Mouse (Mus musculus): ENCODE data around the gene Tpra1.

Gene Tpra1

DNA sequence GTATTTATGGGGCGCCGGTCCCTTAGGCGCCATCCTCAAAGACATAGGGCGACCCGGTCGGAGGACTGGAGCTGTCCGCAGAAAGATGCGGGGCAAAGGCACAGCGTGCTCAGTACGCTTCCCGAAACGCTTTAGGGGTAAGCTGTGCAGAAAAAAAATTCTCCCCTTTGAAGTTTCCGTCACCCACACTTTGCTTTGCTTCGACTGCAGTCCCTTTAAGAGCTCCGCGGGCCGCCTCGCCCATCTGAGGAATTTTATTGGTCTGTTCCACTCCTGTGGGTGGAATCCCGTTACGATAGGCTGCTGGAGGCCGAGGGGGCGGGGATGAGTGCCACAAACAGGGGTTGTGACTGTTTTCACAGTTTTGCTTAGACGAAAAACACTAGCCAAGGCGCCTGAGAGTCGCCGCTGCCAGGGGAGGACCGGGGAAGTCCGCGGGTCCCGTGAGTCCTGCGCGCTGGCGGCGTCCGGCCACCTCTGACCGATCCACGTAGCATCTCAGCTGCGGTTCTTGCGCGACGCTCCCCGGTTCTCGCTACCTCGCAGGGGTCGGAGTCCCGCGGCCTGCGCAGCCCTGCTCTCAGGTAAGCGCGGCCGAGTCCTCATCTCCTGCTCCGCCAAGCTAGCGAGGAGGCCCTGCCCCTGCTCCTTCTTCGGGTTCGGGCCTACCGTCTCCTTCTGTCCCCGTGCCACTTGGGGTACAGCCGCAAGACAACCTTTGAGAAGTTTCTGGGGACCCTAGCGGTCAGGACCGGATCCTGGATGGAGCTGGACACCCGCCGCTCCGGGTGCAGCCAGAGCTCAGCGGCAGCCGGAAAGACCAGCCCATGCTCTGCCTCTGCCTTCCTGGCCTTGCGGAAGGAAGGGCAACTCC is at the start of gene Tpra1:
TSS of gene Tpra1 (plus strand) at position 305 of the 874 bp plus-strand sequence.
- DNase-seq (ENCODE audit: low read depth in 2 of 2, low spot score in 2 of 2) = peak; percentile 90 to 93

DNA sequence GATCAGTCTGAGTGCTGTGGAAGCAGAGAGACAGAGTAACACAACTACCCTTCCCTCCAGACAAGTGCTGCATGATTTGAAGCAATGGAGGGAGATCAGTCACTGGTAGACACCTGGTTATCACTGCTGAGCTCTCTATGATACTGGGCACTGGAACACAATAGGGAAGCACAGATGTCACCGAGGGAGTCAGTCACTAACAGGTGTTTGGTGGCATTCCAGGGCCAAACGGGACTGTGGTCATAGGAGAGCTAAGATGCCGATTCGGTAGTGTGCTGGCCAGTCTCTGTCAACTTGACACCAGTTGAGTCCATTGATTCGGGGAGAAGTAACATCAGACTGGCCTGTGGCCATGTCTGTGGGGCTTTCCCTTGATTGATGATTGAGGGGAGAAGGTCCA is 47.5 kb upstream of the Tpra1 start:
- no peak for DNase-seq (ENCODE audit: low read depth in 2 of 2, low spot score in 2 of 2)

DNA sequence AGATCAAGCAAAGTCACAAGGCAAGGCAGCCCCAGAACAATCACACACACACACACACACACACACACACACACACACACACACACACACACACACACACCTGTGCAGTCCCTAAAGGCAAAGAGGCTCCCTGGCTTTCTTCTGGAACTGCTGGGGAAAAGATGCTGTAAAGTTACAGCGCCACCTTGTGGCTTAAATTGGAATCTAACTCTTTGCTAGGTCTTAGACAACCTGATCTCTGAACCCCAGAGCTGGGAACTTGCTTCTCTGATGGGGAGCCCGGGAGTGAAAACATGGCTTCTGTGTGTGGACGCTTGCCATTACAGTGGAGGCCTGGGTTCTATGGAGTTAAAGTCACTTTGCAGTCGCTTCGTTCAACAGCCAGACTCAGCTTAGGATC is 46.4 kb upstream of the Tpra1 start:
- DNase-seq (ENCODE audit: low read depth in 2 of 2, low spot score in 2 of 2) = peak; percentile 44 to 63

DNA sequence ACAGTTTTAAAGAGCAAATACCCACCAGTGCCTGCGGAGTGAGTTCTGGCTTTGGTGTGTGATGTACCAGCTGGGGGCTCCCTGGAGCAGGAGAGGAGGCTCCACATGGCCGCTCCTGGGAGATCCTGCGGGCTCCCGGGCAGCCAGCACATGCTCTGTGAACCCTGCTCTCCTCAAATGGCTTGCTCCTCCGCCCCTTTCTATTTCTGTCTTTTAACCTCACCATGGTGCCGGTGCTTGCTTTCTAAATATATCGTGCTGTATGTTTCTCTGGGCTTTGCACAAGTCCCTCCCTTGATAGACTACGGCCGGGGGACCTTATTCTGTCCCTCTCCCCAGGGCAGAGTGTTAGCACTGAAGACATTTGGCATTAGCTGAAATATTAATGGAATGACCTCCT is 44.8 kb upstream of the Tpra1 start:
- no peak for DNase-seq (ENCODE audit: low read depth in 2 of 2, low spot score in 2 of 2)

DNA sequence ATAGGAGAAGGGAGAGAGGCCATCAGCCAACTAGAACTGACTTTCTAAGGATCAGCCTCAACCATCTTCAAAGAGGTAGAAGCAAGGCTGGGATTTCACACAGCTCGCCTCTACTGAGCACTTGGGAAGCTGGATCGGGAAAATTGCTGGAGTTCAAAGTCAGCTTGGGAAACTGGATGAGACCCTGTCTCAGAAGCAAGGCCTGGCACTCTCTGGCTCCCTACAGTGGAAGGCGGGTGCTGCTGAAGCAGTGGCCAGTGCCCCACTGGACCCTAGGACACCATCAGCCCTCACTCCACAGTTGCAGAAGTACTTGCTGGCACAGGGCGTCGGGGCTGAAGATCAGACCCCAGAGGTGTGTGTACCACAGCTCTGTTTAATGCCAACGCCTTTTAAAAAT is 44.2 kb upstream of the Tpra1 start:
- no peak for DNase-seq (ENCODE audit: low read depth in 2 of 2, low spot score in 2 of 2)

DNA sequence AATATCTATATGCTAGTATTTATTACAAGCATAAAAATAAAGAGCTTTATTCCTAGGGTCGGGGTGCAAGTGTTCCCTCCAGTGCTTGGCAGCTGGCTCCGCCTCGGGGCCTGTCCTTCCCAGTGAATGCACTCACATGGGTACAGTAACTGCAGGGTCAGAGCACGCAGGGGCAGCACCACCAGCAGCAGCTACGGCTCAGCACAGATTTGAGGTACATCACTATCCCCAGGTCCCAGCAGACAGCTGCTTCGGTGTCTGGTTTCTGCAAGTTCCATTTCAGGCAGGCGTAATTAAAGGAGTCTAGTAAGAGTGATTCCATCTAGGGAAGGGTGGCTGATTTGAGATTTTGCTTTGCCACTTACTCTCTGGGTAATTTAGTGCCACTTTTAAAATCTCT is 43.7 kb upstream of the Tpra1 start:
- no peak for DNase-seq (ENCODE audit: low read depth in 2 of 2, low spot score in 2 of 2)

DNA sequence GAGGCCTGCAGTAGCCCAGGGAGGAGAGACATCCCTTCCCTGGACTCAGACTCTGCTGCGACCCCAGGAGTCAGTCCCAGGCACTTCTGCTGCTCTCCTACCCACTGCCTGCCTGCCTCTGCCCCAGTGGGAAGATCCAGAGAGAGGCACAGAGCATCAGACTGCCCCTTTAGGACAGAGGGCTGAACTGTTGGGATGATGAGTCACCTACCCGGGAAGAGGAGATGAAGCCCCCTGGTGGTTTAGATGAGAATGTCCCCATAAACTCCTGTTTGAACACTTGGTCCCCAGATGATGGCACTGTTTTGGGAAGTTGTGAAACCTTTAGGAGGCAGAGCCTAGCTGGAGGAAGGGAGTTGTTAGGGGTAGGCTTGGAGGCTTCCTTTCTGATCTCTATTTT is 41.1 kb upstream of the Tpra1 start:
- DNase-seq (ENCODE audit: low read depth in 2 of 2, low spot score in 2 of 2) = no peak

DNA sequence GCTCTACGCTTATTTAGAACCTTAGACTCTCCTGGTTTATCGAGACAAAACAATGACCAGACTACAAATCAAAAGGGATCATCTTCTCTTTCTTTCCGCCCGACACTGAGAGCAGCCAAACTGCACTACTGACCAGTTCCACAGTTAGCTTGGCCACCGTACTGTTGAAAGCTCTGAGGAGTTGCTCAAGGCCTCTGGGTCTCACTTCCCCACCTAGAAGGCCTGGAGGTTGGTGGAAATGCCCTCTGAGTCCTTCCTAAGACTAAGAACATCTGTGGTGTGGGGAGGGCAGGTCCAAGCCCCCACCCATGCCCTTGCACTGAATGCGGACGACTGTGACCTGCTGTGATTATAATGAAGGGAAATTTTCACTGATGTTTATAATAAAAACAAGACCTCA is 36.3 kb upstream of the Tpra1 start:
- no peak for DNase-seq (ENCODE audit: low read depth in 2 of 2, low spot score in 2 of 2)

DNA sequence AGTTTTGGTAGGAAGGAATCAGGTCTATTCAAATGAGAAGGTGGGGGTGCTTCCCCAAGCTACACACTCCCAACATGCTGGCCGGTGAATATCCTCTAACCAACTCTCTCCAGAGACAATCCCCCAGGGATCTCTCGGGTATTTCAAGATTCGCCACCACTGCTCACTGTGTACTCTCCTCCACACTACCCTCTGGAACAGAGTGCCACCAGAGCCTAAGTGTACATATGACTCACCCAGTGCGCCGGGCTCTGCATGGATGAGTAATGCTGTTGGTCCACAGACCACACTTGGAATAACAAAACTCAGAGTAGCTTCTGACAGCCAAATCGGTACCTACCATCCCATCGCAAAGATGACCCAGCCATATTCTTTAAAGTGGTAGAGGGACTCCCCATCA is 32.6 kb upstream of the Tpra1 start:
- DNase-seq (ENCODE audit: low read depth in 2 of 2, low spot score in 2 of 2) = no peak

DNA sequence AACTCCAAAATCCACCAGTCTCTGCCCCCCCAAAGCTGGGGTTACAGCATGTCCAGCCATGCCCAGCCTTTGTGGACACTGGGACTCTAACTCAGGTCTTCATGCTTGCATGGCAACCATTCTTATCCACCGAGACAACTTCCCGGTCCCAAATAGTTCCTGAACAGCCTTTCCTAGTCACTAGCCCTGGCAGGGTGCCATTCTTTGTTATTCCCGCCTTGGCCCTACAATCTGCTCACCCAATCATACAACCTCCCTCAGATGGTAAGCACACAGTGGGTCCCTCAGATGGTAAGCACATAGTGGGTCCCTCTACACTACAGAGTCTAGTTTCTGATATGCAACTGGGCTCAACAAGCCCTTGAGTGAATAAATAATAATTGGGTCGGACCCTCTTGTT is 31.5 kb upstream of the Tpra1 start:
- DNase-seq (ENCODE audit: low read depth in 2 of 2, low spot score in 2 of 2) = no peak

DNA sequence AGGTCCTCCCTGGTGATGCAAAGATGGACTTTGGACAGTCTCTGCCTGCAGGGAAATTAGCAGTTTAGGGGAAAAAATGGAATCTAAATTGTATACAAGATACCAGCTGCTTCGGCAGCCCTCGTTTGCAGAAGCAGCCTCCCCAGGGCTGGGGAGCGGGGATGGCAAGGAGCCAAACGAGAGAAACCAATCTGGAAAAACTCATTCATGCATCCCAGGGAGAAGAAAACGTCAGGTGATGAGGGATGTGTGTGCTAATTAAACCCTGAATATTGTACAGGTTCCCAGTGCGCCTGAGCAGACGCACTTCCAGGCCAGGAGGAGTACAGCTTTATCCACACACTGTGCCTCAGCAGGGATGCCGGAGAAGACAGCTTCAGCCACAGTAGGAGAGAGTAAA is 30.5 kb upstream of the Tpra1 start:
- no peak for DNase-seq (ENCODE audit: low read depth in 2 of 2, low spot score in 2 of 2)

DNA sequence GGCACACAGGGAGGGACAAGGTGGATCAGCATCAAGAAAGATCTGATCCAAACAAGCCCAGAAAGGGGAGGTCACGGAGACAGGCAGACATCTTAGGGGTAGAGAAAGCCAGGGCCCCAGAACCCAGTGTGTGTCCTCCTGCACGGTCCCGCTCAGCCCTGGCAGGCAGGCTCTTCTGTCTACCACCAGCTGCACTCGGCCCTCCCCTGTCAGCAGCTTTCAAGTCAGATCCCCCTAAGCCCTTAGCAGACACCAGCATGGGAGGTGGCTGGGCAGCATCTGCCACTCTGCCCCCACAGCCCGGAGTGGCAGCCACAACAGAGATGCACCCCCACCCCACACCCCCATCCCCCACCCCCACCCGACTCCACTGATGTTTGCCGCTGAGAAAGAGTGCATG is 29.2 kb upstream of the Tpra1 start:
- no peak for DNase-seq (ENCODE audit: low read depth in 2 of 2, low spot score in 2 of 2)

DNA sequence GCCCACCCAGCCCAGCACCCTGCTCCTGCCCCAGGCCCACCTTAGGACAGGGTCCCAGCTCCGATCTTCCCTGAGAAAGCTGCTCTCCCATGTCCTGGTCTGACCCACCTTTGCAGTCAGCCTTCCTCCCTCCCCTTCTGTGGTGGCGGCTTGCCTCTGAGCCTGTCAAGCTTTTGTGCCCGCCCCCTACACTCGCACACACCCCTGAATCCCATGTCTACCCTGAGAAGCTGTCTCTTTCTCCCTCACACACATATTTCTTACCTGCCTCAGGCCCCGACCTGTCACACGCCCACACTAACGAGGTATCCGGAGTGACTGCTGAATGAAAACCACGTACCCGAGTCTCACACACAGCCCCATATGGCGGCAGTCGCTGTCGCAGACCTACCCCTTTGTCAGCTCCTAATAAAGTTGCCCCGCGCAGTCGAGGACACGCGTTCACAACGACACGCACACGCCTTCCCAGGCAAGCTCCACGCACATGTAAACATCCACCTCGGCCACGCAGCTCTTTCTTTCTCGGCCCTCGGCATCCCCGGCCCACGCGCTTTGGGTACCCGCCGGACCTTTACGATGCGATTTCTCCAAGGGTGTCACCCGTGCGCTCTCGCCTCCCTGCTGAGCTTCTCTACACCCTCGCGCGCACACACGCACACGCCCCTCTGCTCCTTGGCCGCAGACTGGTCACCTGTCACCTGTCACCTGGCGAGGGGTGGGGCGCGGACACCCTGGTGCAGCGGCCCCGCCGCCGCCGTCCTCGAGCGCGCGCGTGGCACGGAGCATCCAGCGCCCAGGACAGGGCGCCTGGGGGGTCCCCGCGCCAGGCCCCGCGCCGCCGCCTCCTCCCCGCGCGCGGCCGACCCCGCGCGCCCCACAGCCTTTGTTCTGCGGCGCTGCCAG is 27.8 kb upstream of the Tpra1 start:
- no peak for DNase-seq (ENCODE audit: low read depth in 2 of 2, low spot score in 2 of 2)

DNA sequence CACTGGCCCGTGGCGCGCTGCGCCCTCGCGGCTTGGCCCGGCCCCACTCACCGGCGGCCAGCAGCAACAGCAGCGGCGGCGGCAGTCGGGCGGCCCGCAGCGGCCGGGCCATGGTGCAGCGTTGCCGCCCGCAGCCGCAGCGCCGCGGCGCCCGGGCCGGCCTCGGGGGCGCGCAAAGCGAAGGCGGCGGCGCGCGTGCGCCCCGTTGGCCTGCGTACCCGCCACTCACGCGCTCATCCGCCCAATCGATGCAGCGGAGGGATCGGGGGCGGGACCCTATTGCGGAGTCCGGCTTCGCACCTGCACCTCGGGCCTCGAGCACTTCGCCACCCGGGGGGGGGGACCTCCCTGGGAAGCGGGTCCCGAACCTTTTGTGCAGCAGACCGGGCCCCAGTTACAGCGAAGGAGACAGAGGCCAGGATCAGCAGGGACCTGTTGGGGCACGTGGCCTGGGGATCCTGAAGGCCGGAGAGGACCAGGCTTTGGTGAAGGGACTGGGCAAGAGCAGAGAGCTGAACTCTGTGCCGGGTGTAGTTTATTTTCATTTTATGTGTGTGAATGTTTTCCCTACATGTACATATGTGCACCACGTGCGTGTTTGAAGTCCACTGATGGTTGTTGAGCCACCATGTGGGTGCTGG is 27.1 kb upstream of the Tpra1 start, which contains the start of gene Podxl2:
TSS of gene Podxl2 (minus strand) at position 177 of the 641 bp plus-strand sequence.
- no peak for DNase-seq (ENCODE audit: low read depth in 2 of 2, low spot score in 2 of 2)

DNA sequence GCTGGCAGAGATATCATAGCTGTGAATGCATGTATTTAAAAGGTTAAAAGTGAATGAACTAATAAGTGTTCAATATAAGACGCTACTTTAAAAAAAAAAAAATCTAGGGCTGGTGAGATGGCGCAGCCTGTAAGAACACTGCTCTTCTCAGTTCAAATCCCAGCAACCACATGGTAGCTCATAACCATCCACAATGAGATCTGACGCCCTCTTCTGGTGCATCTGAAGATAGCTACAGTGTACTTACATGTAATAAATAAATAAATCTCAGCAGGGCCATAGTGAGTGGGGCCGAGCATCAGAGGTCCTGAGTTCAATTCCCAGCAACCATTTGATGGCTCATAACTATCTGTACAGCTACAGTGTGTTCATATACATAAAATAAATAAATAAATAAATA is 22.6 kb upstream of the Tpra1 start:
- DNase-seq (ENCODE audit: low read depth in 2 of 2, low spot score in 2 of 2) = no peak

DNA sequence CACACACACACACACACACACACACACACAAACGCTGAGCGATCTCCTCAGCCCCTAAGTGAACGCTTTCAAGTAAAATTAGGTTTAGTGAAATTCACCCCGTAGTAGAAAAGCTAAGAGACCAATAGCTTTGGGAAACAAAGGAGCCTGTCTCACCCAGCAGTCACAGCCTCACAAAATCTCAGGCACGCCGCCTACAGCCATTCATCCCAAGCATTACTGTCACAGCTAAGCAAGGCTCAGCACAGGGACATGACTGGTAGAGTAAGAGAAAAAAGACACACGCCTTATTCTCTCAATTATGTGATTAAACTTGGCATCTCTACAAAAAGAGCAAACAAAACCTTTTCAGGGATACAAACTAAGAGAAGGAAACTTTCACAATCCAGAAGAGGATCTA is 20.7 kb upstream of the Tpra1 start:
- DNase-seq (ENCODE audit: low read depth in 2 of 2, low spot score in 2 of 2) = no peak

DNA sequence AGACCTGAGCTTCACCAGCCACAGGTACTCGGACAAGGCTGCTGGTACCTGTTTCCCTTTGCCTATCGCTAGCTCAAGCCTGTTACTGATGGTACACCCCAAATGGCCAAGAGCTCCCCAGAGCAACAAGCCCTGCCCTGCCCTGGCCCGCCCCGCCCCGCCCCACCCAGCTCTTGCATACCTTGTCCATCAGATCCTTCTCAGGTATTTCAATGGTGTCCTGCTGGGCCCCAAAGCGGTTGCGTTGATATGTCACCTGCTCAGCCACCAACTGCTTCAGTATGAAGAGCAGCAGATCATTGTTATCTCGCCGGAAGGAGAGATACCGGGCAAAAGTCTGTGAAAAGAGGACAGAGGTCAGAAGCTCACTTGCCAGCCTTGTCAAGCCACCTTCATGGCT is 17.9 kb upstream of the Tpra1 start:
- no peak for DNase-seq (ENCODE audit: low read depth in 2 of 2, low spot score in 2 of 2)

DNA sequence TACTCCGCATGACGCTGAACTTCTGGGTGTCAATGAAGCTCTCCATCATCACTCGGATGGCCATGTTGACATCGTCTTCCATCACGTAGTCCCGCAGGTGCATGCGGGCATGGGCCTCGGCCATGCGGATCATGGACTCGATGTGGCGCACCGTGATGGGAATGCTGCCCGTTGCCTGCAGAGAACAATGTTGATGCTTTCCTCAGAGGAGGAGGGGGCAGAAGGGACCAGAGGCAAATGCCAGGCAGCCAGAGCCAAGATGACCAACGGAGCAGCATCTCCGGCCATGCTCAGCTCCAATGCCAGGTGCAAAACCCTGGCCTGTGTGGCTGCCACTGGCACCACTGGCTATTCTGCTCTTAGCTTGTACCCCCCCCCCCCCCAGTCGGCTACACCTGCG is 17.4 kb upstream of the Tpra1 start:
- no peak for DNase-seq (ENCODE audit: low read depth in 2 of 2, low spot score in 2 of 2)

DNA sequence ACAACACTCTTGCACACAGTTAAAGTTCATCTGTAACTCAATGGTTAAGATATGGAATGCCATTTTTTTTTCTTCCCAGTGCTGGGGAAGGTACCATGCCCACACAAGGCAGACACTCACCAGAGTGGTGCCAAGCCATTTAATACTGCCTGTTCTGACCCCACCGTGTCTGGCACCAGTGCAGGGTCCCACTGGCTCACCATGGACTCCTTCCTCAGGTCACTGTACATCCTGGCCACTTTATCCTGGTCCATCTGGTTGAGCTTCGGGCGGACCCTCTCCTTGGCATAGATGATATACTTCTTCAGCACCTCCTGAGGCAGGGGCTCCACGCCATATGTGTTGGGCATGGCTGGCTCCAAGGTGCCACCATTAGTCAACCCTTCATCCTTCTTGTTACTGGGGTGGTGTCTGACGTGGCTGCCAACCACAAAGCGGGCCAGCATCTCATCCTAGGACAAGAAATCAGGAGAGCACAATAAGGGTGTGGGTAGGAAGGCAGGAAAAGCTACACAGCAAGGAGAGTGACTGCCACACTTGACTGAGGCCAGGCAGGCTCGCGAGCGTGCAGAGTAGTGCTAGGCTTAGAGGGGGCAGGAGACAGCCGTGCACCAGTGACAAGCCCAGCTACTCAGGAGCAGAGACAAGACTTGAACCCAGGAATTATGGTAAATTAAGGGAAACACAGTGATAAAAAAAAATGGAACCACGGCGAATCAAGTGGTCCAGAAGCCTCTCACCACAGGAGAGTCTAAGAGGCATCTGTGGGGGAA is 16.2 kb upstream of the Tpra1 start:
- no peak for DNase-seq (ENCODE audit: low read depth in 2 of 2, low spot score in 2 of 2)

DNA sequence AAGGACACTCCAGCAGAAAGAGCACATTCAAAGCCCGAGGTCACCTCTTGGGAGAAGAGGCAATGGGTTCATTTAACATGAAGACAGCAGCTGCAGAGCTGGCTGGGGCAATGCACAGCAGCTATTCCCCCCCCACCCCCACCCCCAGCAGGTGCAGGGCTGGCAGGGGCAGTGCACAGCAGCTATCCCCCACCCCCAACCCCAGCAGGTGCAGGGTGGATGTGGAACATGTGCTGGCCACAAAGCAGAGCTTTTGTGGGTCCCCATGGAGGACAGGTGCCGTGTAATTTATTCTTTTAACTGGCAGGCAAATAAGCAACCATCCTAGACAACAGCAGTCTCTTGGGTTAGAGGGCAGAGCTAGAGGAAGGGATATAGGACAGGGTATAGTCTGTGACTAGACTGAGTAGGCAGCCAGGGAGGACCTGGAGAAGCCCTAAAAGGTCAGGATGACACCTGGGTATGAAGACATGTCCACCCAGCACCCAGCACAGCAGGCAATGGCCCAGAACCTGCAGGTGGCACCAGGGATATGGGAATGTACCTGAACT is 15.6 kb upstream of the Tpra1 start:
- no peak for DNase-seq (ENCODE audit: low read depth in 2 of 2, low spot score in 2 of 2)
